Mouse (Mus musculus) T-helper 2 cell (primary cell): ENCODE results near the gene Rpsa.

Experiments used
- in situ Hi-C: fragments of 300-600 bp; cut with MboI, MseI; formaldehyde crosslinking; loops from one replicate; pipeline ENCODE4 v1.15.1; 2025; ENCODE audit warnings: high pct_unique_total_duplicates

Gene Rpsa

DNA sequence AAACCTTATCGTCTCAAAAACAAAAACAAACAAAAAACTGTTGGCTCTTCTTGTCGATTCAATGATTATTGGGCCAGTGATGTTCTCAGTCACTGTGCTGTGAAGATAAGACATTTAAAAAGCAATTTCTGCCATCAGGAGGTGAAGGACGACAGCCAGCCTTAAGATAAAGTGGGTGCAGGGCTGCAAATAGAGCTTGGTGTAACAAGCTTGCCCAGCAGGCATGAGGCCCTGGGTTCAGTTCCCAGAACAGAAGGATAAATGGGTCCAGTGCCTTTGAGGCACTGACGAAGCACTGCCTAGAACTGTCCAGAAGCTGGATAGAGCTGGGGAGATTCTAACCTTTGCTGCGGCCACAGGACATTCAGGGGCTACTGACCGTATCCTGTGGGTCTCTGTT lies 15.0 kb upstream of the Rpsa start:
- in situ Hi-C loops: no loop called here

DNA sequence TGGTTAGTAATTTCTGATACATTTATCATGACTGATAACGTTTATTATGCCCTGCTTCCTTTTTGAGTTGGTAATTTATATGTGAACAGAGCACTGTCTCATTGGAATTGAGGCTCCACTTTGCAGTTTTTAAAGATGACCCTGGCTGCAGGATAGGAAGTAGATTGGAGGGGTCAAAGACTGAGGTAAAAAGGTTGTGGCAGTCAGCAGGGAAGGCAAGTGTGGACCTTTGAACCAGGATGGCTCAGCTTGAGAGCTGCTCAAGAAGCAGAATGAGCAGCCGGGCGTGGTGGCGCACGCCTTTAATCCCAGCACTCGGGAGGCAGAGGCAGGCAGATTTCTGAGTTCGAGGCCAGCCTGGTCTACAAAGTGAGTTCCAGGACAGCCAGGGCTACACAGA lies 14.0 kb upstream of the Rpsa start:
- in situ Hi-C loops: no loop called here

DNA sequence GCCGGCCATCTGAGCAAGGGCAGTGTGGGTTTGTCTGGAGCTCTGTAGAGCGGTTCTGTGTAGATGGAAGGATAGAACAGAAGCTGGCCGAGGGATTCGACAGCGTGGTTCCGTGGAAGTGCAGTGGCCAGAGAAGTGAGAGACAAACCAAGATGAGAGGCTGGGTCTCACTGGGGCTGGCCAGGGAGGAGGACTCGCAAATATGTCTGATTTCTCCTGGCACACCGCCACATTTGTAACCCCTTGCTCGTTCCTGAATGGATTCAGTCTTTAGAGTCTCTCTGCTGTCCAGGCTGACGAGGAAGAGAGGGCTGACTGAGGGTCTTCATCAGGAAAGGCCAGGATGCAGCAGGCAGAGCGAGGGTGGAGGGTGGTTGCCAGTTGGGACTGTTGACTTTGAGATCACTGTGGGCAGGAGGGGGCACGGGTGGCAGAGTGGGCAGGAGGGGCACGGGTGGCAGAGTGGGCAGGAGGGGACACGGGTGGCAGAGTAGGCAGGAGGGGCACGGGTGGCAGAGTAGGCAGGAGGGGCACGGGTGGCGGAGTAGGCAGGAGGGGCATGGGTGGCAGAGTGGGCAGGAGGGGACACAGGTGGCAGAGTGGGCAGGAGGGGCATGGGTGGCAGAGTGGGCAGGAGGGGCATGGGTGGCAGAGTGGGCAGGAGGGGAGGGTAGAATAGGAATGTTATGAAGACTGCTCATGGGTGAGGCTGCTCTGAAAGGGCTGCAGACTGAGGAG lies 13.3 kb upstream of the Rpsa start:
- in situ Hi-C loops: no loop called here

DNA sequence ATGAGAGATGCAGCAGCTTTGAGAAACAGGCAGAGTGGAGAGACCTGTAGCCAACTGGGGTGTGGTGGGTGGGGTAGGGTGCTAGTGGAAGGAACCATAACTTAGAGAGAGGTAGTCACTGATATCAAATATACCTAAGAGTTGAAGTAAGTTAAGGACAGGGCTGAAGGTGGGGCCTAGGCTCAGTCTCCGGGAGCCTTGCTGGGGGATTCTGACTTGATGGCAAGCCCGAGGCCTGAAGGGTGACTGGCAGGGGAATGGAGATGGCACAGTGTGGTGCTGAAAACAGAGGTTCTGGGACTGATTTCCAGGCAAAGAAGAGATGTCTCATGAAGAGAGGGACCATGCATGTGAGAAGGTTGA lies 12.7 kb upstream of the Rpsa start:
- in situ Hi-C loops: no loop called here

DNA sequence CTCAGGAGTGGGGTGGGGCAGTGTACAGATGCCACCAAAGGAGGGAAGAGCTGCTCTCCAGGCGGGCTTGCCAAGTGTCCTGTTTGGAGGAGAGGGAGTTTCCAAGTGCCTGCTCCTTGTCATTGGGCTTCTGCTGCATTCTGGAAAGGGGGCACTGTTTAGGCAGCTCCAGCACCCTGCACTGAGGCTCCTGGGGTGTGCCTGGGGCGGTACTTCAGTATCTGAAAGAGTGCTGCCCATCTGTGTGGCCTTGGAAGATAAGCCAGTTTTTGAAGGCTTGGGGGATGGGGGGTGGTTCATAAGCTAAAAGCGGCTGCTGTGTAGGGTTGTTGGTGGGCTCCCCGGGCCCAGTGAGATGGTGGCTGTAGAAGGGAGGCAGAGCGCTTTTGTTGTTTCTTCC lies 11.9 kb upstream of the Rpsa start:
- in situ Hi-C loops: no loop called here

DNA sequence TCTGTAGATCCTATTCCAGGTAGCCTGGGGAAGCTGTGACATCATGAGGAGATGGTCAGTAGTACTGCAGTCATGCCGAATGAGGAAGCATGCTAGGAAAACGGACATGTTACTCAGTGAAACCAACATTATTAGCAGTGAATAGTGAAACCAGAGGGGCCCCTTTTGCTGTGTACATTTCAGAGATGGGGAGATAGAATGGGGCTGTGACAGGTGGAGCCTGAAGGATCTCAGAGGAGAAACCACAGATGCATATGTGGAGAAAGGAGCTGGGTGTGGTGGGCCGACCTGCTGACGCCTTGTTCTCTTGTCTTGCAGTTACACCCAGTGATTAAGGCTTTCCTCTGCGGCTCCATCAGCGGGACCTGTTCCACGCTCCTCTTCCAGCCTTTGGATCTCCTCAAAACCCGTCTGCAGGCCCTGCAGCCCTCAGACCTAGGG lies 11.3 kb upstream of the Rpsa start:
- in situ Hi-C loops: no loop called here

DNA sequence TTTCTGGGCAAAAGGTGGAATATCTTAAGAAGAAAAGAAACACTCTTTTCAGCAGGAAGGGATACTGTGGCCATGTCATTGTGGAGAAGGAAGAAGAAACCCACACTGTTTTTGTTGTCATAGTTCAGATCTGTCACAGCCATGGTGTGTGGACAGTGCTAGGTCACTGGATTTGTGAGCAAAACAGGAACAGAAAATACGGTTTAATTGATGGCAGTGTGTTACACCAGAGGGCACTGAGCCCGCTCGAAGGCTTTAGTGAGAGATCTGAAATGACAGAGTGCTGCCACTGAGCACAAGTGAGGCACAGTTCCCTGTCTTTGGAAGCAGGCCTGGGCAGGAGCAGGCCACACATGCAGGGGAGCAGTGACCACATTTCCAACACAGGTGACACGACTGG lies 9.3 kb upstream of the Rpsa start:
- in situ Hi-C loops: no loop called here

DNA sequence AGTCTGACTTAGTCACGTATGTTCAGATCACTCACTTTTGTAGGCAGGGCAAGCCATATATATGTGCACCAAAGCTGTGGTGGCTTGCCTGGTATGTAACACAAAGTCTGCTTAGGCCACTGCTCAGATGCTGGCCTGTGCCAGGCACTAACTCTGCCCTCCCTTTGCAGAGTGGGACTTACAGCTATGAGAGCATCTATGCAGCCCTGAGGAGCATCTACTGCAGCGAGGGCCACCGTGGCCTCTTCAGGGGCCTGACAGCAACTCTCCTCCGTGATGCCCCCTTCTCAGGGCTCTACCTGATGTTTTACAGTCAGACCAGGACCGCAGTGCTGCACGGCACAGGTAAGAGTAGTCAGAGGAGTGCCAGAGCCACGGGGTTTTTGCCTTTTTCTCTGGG lies 7.0 kb upstream of the Rpsa start:
- in situ Hi-C loops: loop anchor here (10.0 kb wide), 1 partner anchor 96 kb away; the partner anchor contains the start of gene Xirp1

DNA sequence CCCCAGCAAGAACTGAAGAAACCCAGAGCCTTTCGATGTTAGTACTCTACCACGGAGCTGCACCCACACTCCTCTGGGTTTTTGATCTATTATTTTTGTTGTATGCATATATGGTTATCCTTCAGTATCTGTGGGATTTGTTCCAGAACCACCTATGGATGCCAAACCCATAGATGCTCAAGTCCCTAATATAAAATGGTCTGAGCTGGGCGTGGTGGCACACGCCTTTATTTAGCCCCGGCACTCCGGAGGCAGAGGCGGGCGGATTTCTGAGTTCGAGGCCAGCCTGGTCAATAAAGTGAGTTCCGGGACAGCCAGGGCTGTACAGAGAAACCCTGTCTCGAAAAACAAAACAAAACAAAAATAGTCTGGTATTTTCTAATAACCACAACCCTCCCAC lies 621 bp upstream of the Rpsa start:
- in situ Hi-C loops: loop anchor here (10.0 kb wide), 1 partner anchor 102 kb away; the partner anchor contains the start of gene Xirp1

DNA sequence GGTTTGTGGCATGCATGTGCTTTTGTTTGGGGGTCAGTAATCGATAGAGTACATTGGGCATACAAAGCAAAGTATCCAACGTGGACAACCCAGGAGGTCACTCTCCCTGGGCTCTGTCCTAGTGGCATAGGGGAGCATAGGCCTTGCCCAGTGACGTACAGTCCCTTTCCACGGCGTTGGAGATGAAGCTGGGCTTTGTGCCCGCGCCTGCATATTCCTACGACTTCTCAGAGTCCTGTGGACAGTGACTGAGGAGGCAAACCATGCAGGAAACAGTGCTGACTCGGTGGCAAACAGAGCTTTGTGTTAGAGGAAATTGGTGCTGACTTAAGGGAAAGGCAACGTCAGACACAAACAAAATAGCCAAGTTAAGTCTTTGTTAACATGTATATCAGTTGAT lies 1.8 kb downstream of the Rpsa start:
- in situ Hi-C loops: loop anchor here (10.0 kb wide), 1 partner anchor 104 kb away; the partner anchor contains the start of gene Xirp1

DNA sequence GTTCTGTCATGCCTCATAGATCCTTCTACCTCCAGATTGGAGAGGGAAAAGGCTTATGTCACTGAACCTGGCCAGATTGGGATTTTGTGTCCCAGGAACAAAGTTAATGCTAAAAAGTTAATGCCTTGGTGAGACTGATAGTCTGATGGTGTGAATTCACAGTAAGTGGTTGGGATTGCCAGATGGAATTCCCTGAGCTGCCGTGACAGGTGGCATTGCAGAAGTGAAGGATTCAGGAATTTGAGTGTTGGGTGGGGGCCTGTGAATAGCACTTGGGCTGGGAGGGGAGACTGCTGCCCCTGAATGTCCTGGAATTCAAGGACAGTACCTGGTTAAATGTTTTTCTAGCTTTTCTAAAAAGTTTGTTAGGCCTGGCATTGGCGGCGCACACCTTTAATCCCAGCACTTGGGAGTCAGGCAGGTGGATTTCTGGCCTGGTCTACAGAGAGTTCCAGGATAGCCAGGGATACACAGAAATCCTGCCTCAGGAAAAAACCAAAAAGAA lies 4.3 kb downstream of the Rpsa start:
- in situ Hi-C loops: no loop called here

DNA sequence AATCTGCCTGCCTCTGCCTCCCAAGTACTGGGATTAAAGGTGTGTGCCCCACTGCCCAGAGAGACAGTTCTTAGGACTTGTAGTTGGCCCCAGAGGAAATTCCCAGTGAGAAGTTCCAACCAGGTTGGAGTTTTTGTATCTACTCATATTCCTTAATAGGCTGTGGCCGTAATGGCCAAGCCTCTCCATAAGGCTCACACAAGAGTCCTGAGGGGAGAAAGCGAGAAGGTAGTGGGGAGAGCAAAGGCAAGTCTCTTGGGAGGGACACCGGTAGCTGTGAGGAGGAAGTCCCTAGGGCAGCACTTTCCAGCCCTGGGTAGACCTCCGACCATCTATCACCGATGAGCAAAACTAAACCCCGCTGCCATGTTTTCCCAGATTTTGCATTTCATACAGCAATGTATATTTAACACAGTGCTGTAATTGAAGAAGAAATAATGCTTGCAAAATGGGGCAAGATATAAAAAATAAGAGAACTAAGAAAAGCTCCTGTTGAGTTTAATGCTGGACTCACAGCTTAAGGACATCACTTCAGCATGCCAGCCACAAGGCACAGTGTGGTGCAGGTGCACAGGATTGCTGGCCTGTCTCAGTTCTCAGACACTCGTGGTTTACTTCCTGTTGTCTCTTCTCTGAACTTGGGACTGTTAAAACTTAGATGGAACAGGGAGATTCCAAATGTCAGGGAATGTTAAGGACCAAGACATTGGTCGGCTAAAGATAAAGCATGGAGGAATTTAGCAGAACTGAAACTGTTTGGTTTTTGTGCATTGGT lies 5.7 kb downstream of the Rpsa start:
- in situ Hi-C loops: no loop called here

DNA sequence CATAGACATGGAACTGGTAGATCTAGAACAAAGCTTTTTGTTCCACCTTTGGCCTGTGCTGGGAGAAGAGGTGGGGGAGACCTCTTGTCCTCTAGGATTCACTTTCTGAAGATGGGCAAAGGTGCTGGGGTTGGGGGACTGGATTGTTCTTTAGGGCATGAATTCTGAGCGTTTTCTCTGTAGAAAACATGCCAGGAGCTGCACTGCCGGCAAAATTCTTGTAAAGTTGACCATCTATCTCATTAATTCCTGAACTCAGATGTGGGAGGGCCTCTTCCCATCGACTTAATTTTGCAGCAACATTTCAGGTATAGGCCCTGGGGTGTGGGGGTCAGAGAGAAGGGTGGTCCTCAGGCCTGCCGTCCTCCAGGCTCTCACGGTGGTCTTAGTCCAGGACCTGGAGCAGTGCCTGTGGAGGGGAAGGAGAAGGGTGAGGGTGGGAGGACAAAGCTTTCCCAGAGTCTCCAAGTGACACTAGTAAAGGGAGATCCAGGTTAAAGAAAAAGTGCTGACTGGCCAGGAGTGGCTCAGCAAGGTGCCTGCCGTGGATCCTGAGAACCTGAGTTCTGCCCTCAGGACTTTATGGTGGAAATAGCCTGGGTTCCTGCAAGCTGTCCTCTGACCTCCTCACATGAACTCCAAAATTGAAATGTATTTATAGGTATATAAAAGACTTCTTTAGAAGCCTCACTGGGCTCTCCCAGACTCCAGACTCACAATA lies 6.4 kb downstream of the Rpsa start:
- in situ Hi-C loops: no loop called here

DNA sequence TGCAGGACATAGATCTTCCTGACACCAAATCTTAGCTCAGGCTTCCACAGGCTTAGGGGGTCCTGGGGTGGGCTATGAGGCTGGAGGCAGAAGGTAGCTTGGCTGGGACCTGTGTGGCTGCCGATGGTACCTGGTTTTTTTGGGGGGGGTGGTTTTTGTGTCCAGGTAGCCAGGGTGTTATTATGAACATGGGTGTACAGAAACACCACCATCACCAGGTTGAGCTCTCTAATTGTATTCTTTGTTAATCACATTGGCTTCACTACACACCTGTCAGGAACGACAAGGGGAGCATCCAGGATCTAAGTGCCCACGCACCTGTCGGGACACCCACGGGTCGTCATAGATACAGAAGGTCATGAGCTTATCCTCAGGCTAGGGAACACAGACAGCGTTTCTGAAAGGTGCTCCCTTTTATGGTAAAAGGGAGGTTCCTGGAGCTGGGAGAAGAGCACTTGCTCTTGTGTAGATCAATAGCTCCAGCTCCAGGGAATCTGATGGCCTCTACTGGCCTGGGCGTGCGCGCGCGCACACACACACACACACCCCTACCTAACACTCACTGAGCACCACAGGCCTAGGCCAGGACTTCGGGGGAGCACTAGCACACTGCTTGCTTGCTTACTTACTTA lies 7.2 kb downstream of the Rpsa start:
- in situ Hi-C loops: loop anchor here (5.0 kb wide), 1 partner anchor 38 kb away; no protein-coding TSS in a partner anchor

DNA sequence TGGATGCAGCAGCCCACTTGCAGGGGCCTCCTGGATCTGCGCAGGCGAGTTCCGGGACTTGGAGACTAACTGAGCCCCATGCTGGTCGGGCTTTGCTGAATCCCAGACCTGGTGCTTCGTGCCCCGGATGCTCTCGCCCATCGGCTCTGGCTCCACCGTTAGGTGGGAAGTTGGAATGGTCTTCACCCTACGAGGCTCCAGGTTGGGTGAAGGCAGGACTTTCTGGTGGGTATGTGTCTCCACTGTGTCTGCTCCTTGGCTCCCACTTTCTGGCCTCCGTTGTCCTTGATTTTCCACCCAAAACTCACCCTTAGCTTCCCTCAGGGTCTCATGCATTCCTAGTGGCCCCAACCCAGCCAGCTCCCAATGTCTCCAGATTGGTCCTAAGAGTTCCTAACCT lies 8.0 kb downstream of the Rpsa start:
- in situ Hi-C loops: loop anchor here (5.0 kb wide), 1 partner anchor 37 kb away; no protein-coding TSS in a partner anchor

DNA sequence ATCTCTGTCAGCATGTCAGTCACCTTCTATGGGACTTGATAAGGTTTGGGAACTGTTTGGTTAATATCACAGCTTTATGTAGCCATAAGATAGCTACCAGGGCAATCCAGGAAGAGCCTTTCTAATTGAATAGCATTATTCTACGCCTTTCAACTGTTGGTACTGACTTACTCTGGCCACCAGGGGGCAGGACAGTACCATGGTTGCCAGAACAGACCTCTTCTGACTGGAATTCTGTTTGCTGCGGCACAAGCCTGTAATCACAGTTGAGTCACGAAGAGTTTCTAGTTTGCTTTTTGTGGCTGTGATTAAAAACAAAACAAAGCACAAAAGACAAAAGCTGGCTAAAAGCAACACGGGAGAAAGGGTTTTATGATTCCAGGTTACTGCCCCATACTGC lies 13.2 kb downstream of the Rpsa start:
- in situ Hi-C loops: no loop called here

DNA sequence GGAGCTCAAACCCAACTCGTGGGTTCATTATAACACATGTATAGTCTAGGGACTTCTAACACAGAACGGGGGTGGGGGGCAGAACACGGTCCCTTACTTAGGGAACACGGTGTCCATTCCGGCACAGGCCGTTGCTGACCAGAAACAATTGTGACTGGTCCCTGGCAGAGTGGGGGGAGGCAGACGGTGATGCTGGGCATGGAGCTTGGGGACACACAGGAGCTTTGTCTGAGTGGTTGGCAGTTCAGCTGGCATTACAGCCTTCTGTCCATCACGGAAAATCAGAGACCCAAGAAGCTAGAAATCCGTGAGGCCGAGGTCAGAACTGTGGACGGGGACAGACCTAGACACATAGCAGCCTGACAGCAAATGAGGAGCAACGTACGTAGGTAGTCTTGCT lies 17.0 kb downstream of the Rpsa start:
- in situ Hi-C loops: no loop called here

DNA sequence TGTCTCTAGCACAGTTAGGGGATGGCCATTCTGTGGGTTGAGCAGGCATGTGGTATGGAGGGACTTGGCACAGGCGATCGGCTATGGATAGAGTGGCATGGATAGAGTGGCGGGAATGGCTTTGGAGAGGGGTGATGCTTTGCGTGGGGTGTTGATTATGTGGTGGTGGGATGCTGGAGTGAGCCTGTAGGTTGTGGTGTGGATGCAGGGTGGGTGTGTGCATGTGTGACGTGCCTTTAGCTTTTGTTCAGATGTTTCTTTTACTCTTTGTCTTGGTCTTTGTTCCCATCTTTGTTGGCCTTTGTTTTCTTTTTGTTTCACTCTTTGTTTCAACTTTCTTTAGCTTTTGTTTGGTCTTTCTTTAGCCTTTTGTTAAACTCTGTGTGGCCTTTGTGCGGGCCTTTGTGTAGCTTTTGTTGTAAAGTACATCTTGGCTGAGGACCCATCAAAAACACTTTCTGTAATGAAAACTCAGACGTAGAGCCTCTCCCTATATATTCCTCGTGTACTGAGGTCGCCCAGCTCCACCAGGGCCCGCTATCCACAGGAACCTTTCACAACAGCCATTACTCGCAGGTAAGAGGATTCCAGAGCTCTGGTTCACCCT lies 21.8 kb downstream of the Rpsa start, which contains the start of gene Mobp:
TSS of gene Mobp (plus strand) at position 486 of the 607 bp plus-strand sequence.
- in situ Hi-C loops: no loop called here

DNA sequence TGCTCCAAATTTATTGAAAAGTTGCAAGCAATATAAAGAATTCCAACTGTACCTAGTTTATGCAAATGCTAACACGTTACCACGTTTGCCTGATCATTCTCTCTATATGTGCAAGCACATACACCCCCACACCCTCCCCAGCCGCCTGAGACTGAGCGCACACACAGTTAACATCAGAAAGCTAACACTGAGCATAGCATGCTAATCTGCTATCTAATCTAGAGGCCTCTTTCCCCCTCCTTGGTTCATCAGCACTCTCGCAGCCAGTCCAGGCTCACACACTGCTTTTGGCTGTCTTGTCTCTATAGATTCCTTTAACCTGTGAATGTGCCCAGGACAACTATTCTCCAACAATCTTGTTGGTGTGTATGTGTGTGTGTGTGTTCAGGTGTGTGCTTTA lies 23.7 kb downstream of the Rpsa start:
- in situ Hi-C loops: no loop called here

DNA sequence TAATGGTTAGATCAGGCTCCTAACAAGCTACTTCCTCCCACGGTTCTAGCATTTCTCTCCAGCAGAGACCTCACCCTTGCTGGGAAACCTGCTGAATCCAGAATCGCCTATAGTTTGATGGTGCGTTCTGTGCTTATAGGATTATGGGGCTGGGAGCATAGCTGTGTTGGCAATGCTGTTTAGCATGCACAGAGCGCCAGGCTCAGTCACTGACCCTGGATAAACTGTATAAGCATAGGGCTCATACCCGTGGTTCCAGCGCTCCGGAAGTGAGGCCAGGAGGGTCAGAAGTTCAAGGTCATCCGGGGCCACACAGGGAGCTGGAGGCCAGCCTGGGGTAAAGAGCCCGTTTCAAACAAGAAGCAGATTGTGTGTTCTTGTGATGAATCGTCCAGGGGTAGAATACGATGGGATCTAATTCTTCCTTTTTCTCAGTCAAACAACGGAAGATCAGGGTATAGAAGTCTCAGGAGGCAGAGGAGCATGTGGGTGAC lies 24.5 kb downstream of the Rpsa start:
- in situ Hi-C loops: no loop called here

DNA sequence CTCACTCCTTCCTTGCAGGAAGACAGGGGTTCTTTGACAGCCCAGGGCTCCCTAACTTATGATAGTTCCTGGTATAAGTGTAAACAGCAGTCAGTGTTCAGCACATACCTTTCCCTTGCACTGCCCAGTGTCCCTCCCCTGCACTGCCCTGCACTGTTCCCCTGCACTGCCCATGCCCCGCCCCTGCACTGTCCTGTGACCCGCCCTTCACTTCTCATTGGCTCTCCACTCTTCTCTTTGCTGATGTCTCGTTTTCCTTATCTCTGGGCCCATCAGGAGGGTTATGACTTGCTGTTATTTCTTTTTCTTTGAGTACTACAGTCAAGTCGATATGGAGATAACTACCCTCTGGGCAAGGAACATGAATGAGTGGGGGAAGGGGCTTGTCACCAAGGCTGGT lies 30.6 kb downstream of the Rpsa start:
- in situ Hi-C loops: no loop called here
